Mouse (Mus musculus) ovary, adult 2 months (tissue): Measurements from ENCODE around the gene Klrk1. TPM values are rescaled to one million over a fixed set of nuclear protein-coding genes. Genes with fewer than 3 reads are reported as not detected.

Source experiments
- polyA plus RNA-seq: library from polyadenylated mRNA; depleted of rRNA; stranded (reverse); fragments of >200 nt; gene quantifications from 2 replicates; pipeline ENCODE4 v1.2.3, GENCODE M21; 2012; rRNA removed

The Klrk1 gene
- polyA plus RNA-seq = 0.06 TPM in 2 replicates

DNA sequence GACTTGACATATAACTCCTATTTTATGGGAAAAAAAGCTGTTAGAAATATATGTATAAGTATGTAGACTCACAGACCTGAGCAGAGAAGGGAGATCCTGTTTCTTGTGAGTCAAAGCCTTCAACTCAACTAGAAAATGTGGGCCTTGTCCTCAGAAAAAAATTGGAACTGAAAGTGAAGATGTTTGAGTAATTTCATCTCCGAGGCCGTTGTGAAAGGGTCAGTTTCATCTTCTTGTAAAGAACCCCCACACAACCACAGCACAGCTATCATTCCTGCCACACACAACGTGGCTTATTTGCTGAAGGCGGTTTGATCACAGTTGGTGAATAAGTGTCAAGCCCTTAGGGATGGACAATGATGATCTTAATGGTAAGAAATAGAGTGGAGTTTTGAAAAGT is at the start of gene Klrk1:
TSS of gene Klrk1 (minus strand) at position 130 of the 400 bp plus-strand sequence.

DNA sequence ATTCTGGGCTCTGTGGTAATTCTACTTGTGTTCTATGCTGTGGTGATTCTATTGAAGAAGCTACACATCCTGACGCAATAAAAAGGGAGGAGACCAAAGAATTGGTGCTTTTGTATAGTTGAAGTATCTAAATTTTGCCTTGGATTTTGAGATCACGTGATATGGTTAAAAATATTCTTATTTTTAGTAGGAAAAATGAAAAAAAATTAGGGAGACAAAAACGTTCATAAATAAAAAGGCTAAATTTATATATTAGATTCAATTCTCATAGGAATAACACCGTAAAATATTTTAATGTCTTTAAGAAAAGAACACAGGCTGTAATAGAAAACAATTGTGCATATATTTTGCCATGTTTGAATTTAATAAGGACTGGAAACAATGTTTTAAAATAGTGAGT is 36.9 kb upstream of the Klrk1 start, which contains the start of gene Klrc2:
TSS of gene Klrc2 (minus strand) at position 101 of the 400 bp plus-strand sequence.

GRCm38 (mm10) chr6:129643237-129643636 is 19.6 kb upstream of the Klrk1 start, which contains the start of gene Klrc3:
Klrc3 (minus strand) TSS chr6:129643337.

GRCm38 (mm10) chr6:129591508-129591907 is 32.2 kb downstream of the Klrk1 start, which contains the start of gene Klrd1:
Klrd1 (plus strand) TSS chr6:129591782.

DNA sequence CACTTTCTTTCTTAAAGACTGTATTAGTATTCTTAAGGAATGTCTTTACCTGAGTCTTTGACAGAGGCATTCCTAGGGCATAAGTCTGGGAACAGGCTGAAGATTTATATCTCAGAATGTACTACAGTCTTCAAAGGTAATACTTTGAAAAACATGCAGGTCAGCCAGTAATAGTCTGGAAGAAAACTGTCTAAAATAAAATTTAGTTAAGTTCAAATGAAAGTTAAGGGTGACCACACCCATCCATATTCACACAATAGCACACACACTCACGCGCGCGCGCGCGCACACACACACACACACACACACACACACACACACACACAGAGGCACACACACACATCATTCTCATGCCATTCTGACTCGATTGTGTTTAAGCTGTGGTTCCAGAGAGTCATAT is 46.1 kb downstream of the Klrk1 start, which contains the start of gene Klre1:
TSS of gene Klre1 (plus strand) at position 301 of the 400 bp plus-strand sequence.

Other genes starting within 250 kb of the Klrk1 start
- gene Clec12b, start 238.0 kb downstream of the Klrk1 start, polyA plus RNA-seq = 0.10 and 0.16 TPM in 2 replicates
- 0.19 and 0.28 TPM in 2 replicates for gene Clec1b, start 226.6 kb downstream of the Klrk1 start, polyA plus RNA-seq
- gene Clec9a, start 215.0 kb downstream of the Klrk1 start, polyA plus RNA-seq = 0.79 and 0.98 TPM in 2 replicates
- 4.2 and 6.7 TPM in 2 replicates for gene Clec1a, start 171.9 kb downstream of the Klrk1 start, polyA plus RNA-seq
- 0.03 and 0.25 TPM in 2 replicates for gene Olr1, start 116.7 kb downstream of the Klrk1 start, polyA plus RNA-seq
- gene Tmem52b, start 111.3 kb downstream of the Klrk1 start, polyA plus RNA-seq = not detected in 2 replicates
- 88.1 and 93.4 TPM in 2 replicates for gene Gabarapl1, start 90.7 kb downstream of the Klrk1 start, polyA plus RNA-seq
- 0.08 and 0.22 TPM in 2 replicates for gene Klre1, start 46.0 kb downstream of the Klrk1 start, polyA plus RNA-seq
- gene Klrd1, start 32.1 kb downstream of the Klrk1 start, polyA plus RNA-seq = not detected in 2 replicates
- not detected in 2 replicates for gene Klrc3, start 19.5 kb upstream of the Klrk1 start, polyA plus RNA-seq
- gene Klrc2, start 36.8 kb upstream of the Klrk1 start, polyA plus RNA-seq = not detected in 2 replicates
- gene Klrc1, start 55.1 kb upstream of the Klrk1 start, polyA plus RNA-seq = 0.24 TPM in 1 of 2 replicates, not detected in the other
- not detected in 2 replicates for gene Klri1, start 93.3 kb upstream of the Klrk1 start, polyA plus RNA-seq
- gene Klri2, start 116.6 kb upstream of the Klrk1 start, polyA plus RNA-seq = not detected in 2 replicates
- gene Gm156, start 160.4 kb upstream of the Klrk1 start, polyA plus RNA-seq = not detected in 2 replicates
- gene Gm17631, start 238.8 kb upstream of the Klrk1 start, polyA plus RNA-seq = not detected in 2 replicates